Mouse (Mus musculus) adrenal gland, adult 2 months (tissue): ENCODE results near the gene Ascl3. TPM values are rescaled to one million over a fixed set of nuclear protein-coding genes. Genes with fewer than 3 reads are reported as not detected.

Experiments
- DNase-seq: peaks from one replicate; pipeline ENCODE4 v3.0.0; 2021
- polyA plus RNA-seq: library from polyadenylated mRNA; depleted of rRNA; stranded (reverse); fragments of >200 nt; gene quantifications from 2 replicates; pipeline ENCODE4 v1.2.3, GENCODE M21; 2012; rRNA removed
- total RNA-seq, 2 experiments: library from RNA; stranded (reverse); gene quantifications; 2 replicates each; pipeline ENCODE4 v1.2.3; 2021

The Ascl3 gene
- total and polyA plus RNA-seq, 3 experiments, result 0.63 TPM; not detected in 2

- DNase-seq, result peak; percentile 51
These were observed 22.6 kb downstream of the Ascl3 start for GRCm38 (mm10) chr7:109708961-109709382.

- peak; percentile 55 for DNase-seq
These were observed 24.3 kb downstream of the Ascl3 start for GRCm38 (mm10) chr7:109707023-109707785.

GRCm38 (mm10) chr7:109704461-109704860 is 27.1 kb downstream of the Ascl3 start:
- no peak for DNase-seq

- no peak for DNase-seq
These were observed 27.5 kb downstream of the Ascl3 start for GRCm38 (mm10) chr7:109704016-109704377.

GRCm38 (mm10) chr7:109703190-109704015 is 28.1 kb downstream of the Ascl3 start, which contains the start of the genes St5 and Akip1:
Gene St5 (minus strand): TSS chr7:109703605.
Gene Akip1 (plus strand): TSS chr7:109703690.
- peak; percentile 99 for DNase-seq

GRCm38 (mm10) chr7:109702721-109703120 is 28.8 kb downstream of the Ascl3 start:
- DNase-seq, result no peak

- DNase-seq, result no peak
These were observed 31.3 kb downstream of the Ascl3 start for GRCm38 (mm10) chr7:109700213-109700612.

GRCm38 (mm10) chr7:109695339-109695726 is 36.2 kb downstream of the Ascl3 start:
- no peak for DNase-seq

GRCm38 (mm10) chr7:109694576-109695338 is 36.8 kb downstream of the Ascl3 start:
- DNase-seq, result no peak

- DNase-seq, result no peak
These were observed 40.6 kb downstream of the Ascl3 start for GRCm38 (mm10) chr7:109690961-109691360.

GRCm38 (mm10) chr7:109690101-109690500 is 41.4 kb downstream of the Ascl3 start:
- DNase-seq, result no peak

GRCm38 (mm10) chr7:109686585-109687128 is 44.9 kb downstream of the Ascl3 start:
- no peak for DNase-seq

- DNase-seq, result no peak
These were observed 50.6 kb downstream of the Ascl3 start for GRCm38 (mm10) chr7:109680879-109681278.

GRCm38 (mm10) chr7:109680284-109680683 is 51.2 kb downstream of the Ascl3 start:
- no peak for DNase-seq

Other genes starting within 250 kb of the Ascl3 start
- under 1 TPM; 0.23 to 0.24 TPM for gene Trim66, start 223.6 kb downstream of the Ascl3 start, total RNA-seq
- 0.17 and 0.21 TPM in 2 replicates for gene Trim66, start 223.6 kb downstream of the Ascl3 start, polyA plus RNA-seq
- 100 to 1,000 TPM; 240 to 258 TPM for gene Rpl27a, start 212.6 kb downstream of the Ascl3 start, total RNA-seq
- gene Rpl27a, start 212.6 kb downstream of the Ascl3 start, polyA plus RNA-seq, result 245 and 268 TPM in 2 replicates
- gene St5, start 28.1 kb downstream of the Ascl3 start, total RNA-seq, result 10 to 100 TPM; 34.7 to 51.5 TPM
- 18.9 and 19.2 TPM in 2 replicates for gene St5, start 28.1 kb downstream of the Ascl3 start, polyA plus RNA-seq
- 10 to 100 TPM; 22.1 to 26.9 TPM for gene Akip1, start 28.0 kb downstream of the Ascl3 start, total RNA-seq
- 5.5 and 6.0 TPM in 2 replicates for gene Akip1, start 28.0 kb downstream of the Ascl3 start, polyA plus RNA-seq
- not detected for gene BC051019, start 7.9 kb downstream of the Ascl3 start, total RNA-seq
- not detected in 2 replicates for gene BC051019, start 7.9 kb downstream of the Ascl3 start, polyA plus RNA-seq
- 10 to 100 TPM; 41.5 to 51.5 TPM for gene Tmem9b, start 21.1 kb upstream of the Ascl3 start, total RNA-seq
- gene Tmem9b, start 21.1 kb upstream of the Ascl3 start, polyA plus RNA-seq, result 17.5 and 17.6 TPM in 2 replicates
- 1 to 10 TPM; 1.1 to 1.4 TPM for gene Nrip3, start 50.3 kb upstream of the Ascl3 start, total RNA-seq
- gene Nrip3, start 50.3 kb upstream of the Ascl3 start, polyA plus RNA-seq, result 0.06 and 2.3 TPM in 2 replicates
- under 1 TPM; 0.17 to 0.62 TPM for gene Scube2, start 134.0 kb upstream of the Ascl3 start, total RNA-seq
- gene Scube2, start 134.0 kb upstream of the Ascl3 start, polyA plus RNA-seq, result 0.10 and 0.22 TPM in 2 replicates
- 100 to 1,000 TPM; 147 to 174 TPM for gene Dennd5a, start 228.7 kb upstream of the Ascl3 start, total RNA-seq
- gene Dennd5a, start 228.7 kb upstream of the Ascl3 start, polyA plus RNA-seq, result 103 and 118 TPM in 2 replicates